Mouse (Mus musculus): ENCODE data around the gene Ndufa9. TPM values are rescaled to one million over a fixed set of nuclear protein-coding genes. Genes with fewer than 3 reads are reported as not detected.

Ndufa9 gene
- total and polyA plus RNA-seq, 3 experiments, result 80.4 to 248 (median 167) TPM

Other genes starting within 250 kb of the Ndufa9 start
- gene Kcna1, start 202.8 kb downstream of the Ndufa9 start, total RNA-seq (2021), result 1 to 10 TPM; 1.2 to 1.9 TPM
- 0.71 and 0.79 TPM in 2 replicates for gene Kcna1, start 202.8 kb downstream of the Ndufa9 start, polyA plus RNA-seq (2012; rRNA removed)
- gene Kcna6, start 108.5 kb downstream of the Ndufa9 start, total RNA-seq (2021), result 1 to 10 TPM in 1 of 2 experiments, under 1 TPM in 1; 0.81 to 1.1 TPM
- gene Kcna6, start 108.5 kb downstream of the Ndufa9 start, polyA plus RNA-seq (2012; rRNA removed), result 0.47 and 0.66 TPM in 2 replicates
- gene Akap3, start 4.0 kb upstream of the Ndufa9 start, total RNA-seq (2021), result not detected
- gene Akap3, start 4.0 kb upstream of the Ndufa9 start, polyA plus RNA-seq (2012; rRNA removed), result 0.03 and 0.04 TPM in 2 replicates
- gene Dyrk4, start 72.7 kb upstream of the Ndufa9 start, total RNA-seq (2021), result not detected
- not detected in 2 replicates for gene Dyrk4, start 72.7 kb upstream of the Ndufa9 start, polyA plus RNA-seq (2012; rRNA removed)
- 1 to 10 TPM in 1 of 2 experiments, under 1 TPM in 1; 0.59 to 1.3 TPM for gene Rad51ap1, start 90.5 kb upstream of the Ndufa9 start, total RNA-seq (2021)
- gene Rad51ap1, start 90.5 kb upstream of the Ndufa9 start, polyA plus RNA-seq (2012; rRNA removed), result 0.59 and 1.1 TPM in 2 replicates
- gene D6Wsu163e, start 90.8 kb upstream of the Ndufa9 start, total RNA-seq (2021), result 10 to 100 TPM; 17.4 to 22.1 TPM
- 1.3 and 1.5 TPM in 2 replicates for gene D6Wsu163e, start 90.8 kb upstream of the Ndufa9 start, polyA plus RNA-seq (2012; rRNA removed)
- not detected for gene Fgf6, start 166.4 kb upstream of the Ndufa9 start, total RNA-seq (2021)
- not detected in 2 replicates for gene Fgf6, start 166.4 kb upstream of the Ndufa9 start, polyA plus RNA-seq (2012; rRNA removed)
- gene Fgf23, start 223.8 kb upstream of the Ndufa9 start, total RNA-seq (2021), result not detected
- gene Fgf23, start 223.8 kb upstream of the Ndufa9 start, polyA plus RNA-seq (2012; rRNA removed), result not detected in 2 replicates